Mouse (Mus musculus) intestine, embryonic 15.5 days (tissue): ENCODE measurements around the gene Armc2. TPM values are rescaled to one million over a fixed set of nuclear protein-coding genes. Genes with fewer than 3 reads are reported as not detected.
A peak's percentile ranks its signal among the peaks of the same experiment; 100 is the strongest.

Source experiments
- ATAC-seq: fragments of 200-750 bp; cut with Nextera tagmentation; 2 replicates; pipeline ENCODE4 v1.8.0; 2017; ENCODE audit warnings: moderate TSS enrichment, moderate library complexity
- H3K27ac ChIP-seq: fragments of 300-500 bp; sonication (generic); 2 replicates; pipeline ENCODE4 v1.5.1; 2015; ENCODE audit warnings: mild to moderate bottlenecking, inconsistent platforms
- H3K27me3 ChIP-seq: fragments of 300-500 bp; sonication (generic); replicated peaks from 2 replicates; pipeline ENCODE4 v1.6.1; 2015; ENCODE audit warnings: inconsistent platforms
- H3K36me3 ChIP-seq: fragments of 300-500 bp; sonication (generic); 2 replicates; pipeline ENCODE4 v1.6.1; 2015; ENCODE audit warnings: inconsistent platforms
- H3K4me1 ChIP-seq: fragments of 300-500 bp; sonication (generic); replicated peaks from 2 replicates; pipeline ENCODE4 v1.6.1; 2015; ENCODE audit warnings: inconsistent platforms
- H3K4me2 ChIP-seq: fragments of 300-500 bp; sonication (generic); replicated peaks from 2 replicates; pipeline ENCODE4 v1.6.1; 2015; ENCODE audit warnings: mild to moderate bottlenecking, inconsistent platforms
- H3K4me3 ChIP-seq: fragments of 300-500 bp; sonication (generic); replicated peaks from 2 replicates; pipeline ENCODE4 v1.5.1; 2015; ENCODE audit warnings: inconsistent platforms
- H3K9ac ChIP-seq: fragments of 300-500 bp; sonication (generic); 2 replicates; pipeline ENCODE4 v1.6.1; 2015; ENCODE audit warnings: inconsistent platforms
- H3K9me3 ChIP-seq: fragments of 300-500 bp; sonication (generic); 2 replicates; pipeline ENCODE4 v1.6.1; 2016; ENCODE audit warnings: inconsistent platforms
- WGBS: fragments of 180-500 bp; shearing (Covaris S2); methylation state at CpG from one replicate; pipeline ENCODE4 v1.1.7; 2015; 5-methylcytosine and 5-hydroxymethylcytosine counted together
- polyA plus RNA-seq: library from polyadenylated mRNA; unstranded; fragments of >200 nt; fragmentation: Nextera tagmentation; extraction: Ambion mirVana; gene quantifications from 2 replicates; pipeline ENCODE4 v1.2.1, GENCODE M21; 2015

The Armc2 gene
- polyA plus RNA-seq, 1 experiment from 2014 or later = 2.1 TPM

- no peak overlapping the region for H3K9ac ChIP-seq
- H3K4me3 ChIP-seq = no peak overlapping the region
- no peaks in the 10 kb centered on the region for H3K27me3 ChIP-seq
- no peak for ATAC-seq
- no peak overlapping the region for H3K27ac ChIP-seq
- no peaks in the 10 kb centered on the region for H3K4me1 ChIP-seq
- 69% methylated on average over 3 of the region's 3 CpGs for WGBS
- H3K36me3 ChIP-seq = no peaks in the 10 kb centered on the region
- H3K4me2 ChIP-seq = no peak overlapping the region
- H3K9me3 ChIP-seq = no peaks in the 10 kb centered on the region
These were observed 13.0 kb downstream of the Armc2 start for GRCm38 (mm10) chr10:42005259-42005658.

GRCm38 (mm10) chr10:42004690-42005089 is 13.6 kb downstream of the Armc2 start:
- H3K4me3 ChIP-seq = no peak overlapping the region
- no peak overlapping the region for H3K9ac ChIP-seq
- no peaks in the 10 kb centered on the region for H3K4me1 ChIP-seq
- no peak overlapping the region for H3K4me2 ChIP-seq
- H3K36me3 ChIP-seq = no peaks in the 10 kb centered on the region
- no peaks in the 10 kb centered on the region for H3K9me3 ChIP-seq
- no peak for ATAC-seq
- no peaks in the 10 kb centered on the region for H3K27me3 ChIP-seq
- H3K27ac ChIP-seq = no peak overlapping the region
- WGBS = 46% methylated on average over 7 of the region's 7 CpGs

- Histone ChIP-seq H3K9me3 (no peaks in the 10 kb centered on the region), H3K4me3 (no peak overlapping the region), H3K9ac (no peak overlapping the region), H3K4me2 (no peak overlapping the region), H3K4me1 (no peaks in the 10 kb centered on the region), H3K27me3 (no peaks in the 10 kb centered on the region), H3K27ac (no peak overlapping the region), H3K36me3 (no peaks in the 10 kb centered on the region)
- ATAC-seq = no peak
- WGBS = 87% methylated on average over 1 of the region's 1 CpGs
These were observed 14.2 kb downstream of the Armc2 start for GRCm38 (mm10) chr10:42004056-42004455.

- Histone ChIP-seq H3K9me3 (no peaks in the 10 kb centered on the region), H3K4me2 (no peak overlapping the region), H3K4me3 (no peak overlapping the region), H3K27me3 (no peaks in the 10 kb centered on the region), H3K9ac (no peak overlapping the region), H3K4me1 (no peaks in the 10 kb centered on the region), H3K36me3 (no peaks in the 10 kb centered on the region), H3K27ac (no peak overlapping the region)
- WGBS = 77% methylated on average over 1 of the region's 1 CpGs
- ATAC-seq = no peak
These were observed 14.7 kb downstream of the Armc2 start for GRCm38 (mm10) chr10:42003576-42003975.

- WGBS = 57% methylated on average over 7 of the region's 7 CpGs
- Histone ChIP-seq H3K9ac (no peak overlapping the region), H3K4me1 (no peaks in the 10 kb centered on the region), H3K4me2 (no peak overlapping the region), H3K27ac (no peak overlapping the region), H3K4me3 (no peak overlapping the region), H3K36me3 (no peaks in the 10 kb centered on the region), H3K9me3 (no peaks in the 10 kb centered on the region), H3K27me3 (no peaks in the 10 kb centered on the region)
- ATAC-seq = no peak
These were observed 15.8 kb downstream of the Armc2 start for GRCm38 (mm10) chr10:42002436-42002835.

GRCm38 (mm10) chr10:42001260-42001659 is 17.0 kb downstream of the Armc2 start:
- H3K9ac ChIP-seq = no peak overlapping the region
- no peak overlapping the region for H3K4me3 ChIP-seq
- no peak for ATAC-seq
- H3K27ac ChIP-seq = no peak overlapping the region
- no peaks in the 10 kb centered on the region for H3K36me3 ChIP-seq
- no peaks in the 10 kb centered on the region for H3K4me1 ChIP-seq
- 87% methylated on average over 3 of the region's 3 CpGs for WGBS
- H3K27me3 ChIP-seq = no peaks in the 10 kb centered on the region
- H3K4me2 ChIP-seq = no peak overlapping the region
- H3K9me3 ChIP-seq = no peaks in the 10 kb centered on the region

- H3K4me3 ChIP-seq = no peak overlapping the region
- 65% methylated on average over 1 of the region's 1 CpGs for WGBS
- H3K4me2 ChIP-seq = no peak overlapping the region
- H3K36me3 ChIP-seq = no peaks in the 10 kb centered on the region
- no peaks in the 10 kb centered on the region for H3K9me3 ChIP-seq
- H3K27me3 ChIP-seq = no peaks in the 10 kb centered on the region
- no peaks in the 10 kb centered on the region for H3K4me1 ChIP-seq
- ATAC-seq = no peak
- no peak overlapping the region for H3K27ac ChIP-seq
- H3K9ac ChIP-seq = no peak overlapping the region
These were observed 20.5 kb downstream of the Armc2 start for GRCm38 (mm10) chr10:41997691-41998178.

- Histone ChIP-seq H3K36me3 (no peaks in the 10 kb centered on the region), H3K27ac (no peak overlapping the region), H3K9ac (no peak overlapping the region), H3K4me2 (no peak overlapping the region), H3K9me3 (no peaks in the 10 kb centered on the region), H3K27me3 (no peaks in the 10 kb centered on the region), H3K4me3 (no peak overlapping the region), H3K4me1 (peaks cover 5% of the 10 kb centered on the region; the same call in 1 of the 2 replicates)
- WGBS = 67% methylated on average over 8 of the region's 8 CpGs
- ATAC-seq = no peak
These were observed 22.1 kb downstream of the Armc2 start for GRCm38 (mm10) chr10:41996157-41996556.

- Histone ChIP-seq H3K9ac (no peak overlapping the region), H3K9me3 (no peaks in the 10 kb centered on the region), H3K4me1 (peaks cover 5% of the 10 kb centered on the region; the same call in 1 of the 2 replicates), H3K27ac (no peak overlapping the region), H3K36me3 (no peaks in the 10 kb centered on the region), H3K27me3 (no peaks in the 10 kb centered on the region), H3K4me2 (no peak overlapping the region), H3K4me3 (no peak overlapping the region)
- 74% methylated on average over 2 of the region's 2 CpGs for WGBS
- no peak for ATAC-seq
These were observed 23.2 kb downstream of the Armc2 start for GRCm38 (mm10) chr10:41995051-41995450.

GRCm38 (mm10) chr10:41994578-41994977 is 23.7 kb downstream of the Armc2 start:
- Histone ChIP-seq H3K4me3 (no peak overlapping the region), H3K27me3 (no peaks in the 10 kb centered on the region), H3K4me1 (peaks cover 5% of the 10 kb centered on the region; the same call in 1 of the 2 replicates), H3K4me2 (no peak overlapping the region), H3K9ac (no peak overlapping the region), H3K27ac (no peak overlapping the region), H3K9me3 (no peaks in the 10 kb centered on the region), H3K36me3 (no peaks in the 10 kb centered on the region)
- 72% methylated on average over 4 of the region's 4 CpGs for WGBS
- ATAC-seq = no peak

- Histone ChIP-seq H3K36me3 (no peaks in the 10 kb centered on the region), H3K9me3 (no peaks in the 10 kb centered on the region), H3K4me3 (no peak overlapping the region), H3K4me1 (peaks cover 5% of the 10 kb centered on the region; the same call in 1 of the 2 replicates), H3K27ac (no peak overlapping the region), H3K9ac (no peak overlapping the region), H3K27me3 (no peaks in the 10 kb centered on the region), H3K4me2 (no peak overlapping the region)
- WGBS = 77% methylated on average over 5 of the region's 5 CpGs
- ATAC-seq = no peak
These were observed 26.2 kb downstream of the Armc2 start for GRCm38 (mm10) chr10:41992059-41992440.

GRCm38 (mm10) chr10:41991364-41992058 is 26.7 kb downstream of the Armc2 start:
- H3K4me1 ChIP-seq = peaks cover 5% of the 10 kb centered on the region; the same call in 1 of the 2 replicates
- H3K4me2 ChIP-seq = 0 out of 2 replicates have a peak overlapping the region, but pooled peaks have one; percentile 3
- no peak overlapping the region for H3K4me3 ChIP-seq
- no peak overlapping the region for H3K9ac ChIP-seq
- H3K9me3 ChIP-seq = no peaks in the 10 kb centered on the region
- 28% methylated on average over 14 of the region's 14 CpGs for WGBS
- no peak overlapping the region for H3K27ac ChIP-seq
- no peaks in the 10 kb centered on the region for H3K27me3 ChIP-seq
- H3K36me3 ChIP-seq = no peaks in the 10 kb centered on the region
- no peak for ATAC-seq

- 0 out of 2 replicates have a peak overlapping the region, but pooled peaks have one; percentile 3 for H3K4me2 ChIP-seq
- 35% methylated on average over 13 of the region's 13 CpGs for WGBS
- H3K27me3 ChIP-seq = no peaks in the 10 kb centered on the region
- no peak overlapping the region for H3K27ac ChIP-seq
- peaks cover 5% of the 10 kb centered on the region; the same call in 1 of the 2 replicates for H3K4me1 ChIP-seq
- no peaks in the 10 kb centered on the region for H3K36me3 ChIP-seq
- no peak overlapping the region for H3K9ac ChIP-seq
- no peak for ATAC-seq
- no peaks in the 10 kb centered on the region for H3K9me3 ChIP-seq
- H3K4me3 ChIP-seq = no peak overlapping the region
These were observed 27.3 kb downstream of the Armc2 start for GRCm38 (mm10) chr10:41990896-41991295.
